Mouse (Mus musculus): ENCODE results near the gene Cyp4v3. TPM values are rescaled to one million over a fixed set of nuclear protein-coding genes. Genes with fewer than 3 reads are reported as not detected.

Gene Cyp4v3
- total RNA-seq, 2 experiments from 2014 or later: 1.9 to 2.1 TPM

GRCm38 (mm10) chr8:45255040-45255439 lies 78.0 kb downstream of the Cyp4v3 start:
- DNase-seq (ENCODE audit: low spot score): no peak
- intact Hi-C loops (cut with DNase I): no loop called here

Other genes starting within 250 kb of the Cyp4v3 start
- not detected for gene F11, start 71.2 kb downstream of the Cyp4v3 start, total RNA-seq (2021)
- gene Klkb1, start 38.4 kb downstream of the Cyp4v3 start, total RNA-seq (2021): not detected
- not detected for gene Gm45753, start 24.8 kb downstream of the Cyp4v3 start, total RNA-seq (2021)
- 1 to 10 TPM; 3.2 to 4.1 TPM for gene Fam149a, start 49.1 kb upstream of the Cyp4v3 start, total RNA-seq (2021)
- 1 to 10 TPM; 7.0 to 7.3 TPM for gene Tlr3, start 77.9 kb upstream of the Cyp4v3 start, total RNA-seq (2021)
- gene Sorbs2, start 174.6 kb upstream of the Cyp4v3 start, total RNA-seq (2021): 100 to 1,000 TPM; 572 to 611 TPM